Mouse (Mus musculus) forebrain, embryonic 11.5 days (tissue): ENCODE measurements at regions not wholly inside any gene's neighbourhood (a gene's known extent, or its start where the extent isn't known, plus 50 kb on each side); places are given as distances from the start of the nearest gene placed in this dataset.

Experiments
- ATAC-seq: fragments of 200-750 bp; cut with Nextera tagmentation; replicated peaks from 2 replicates; pipeline ENCODE4 v1.8.0; 2017; ENCODE audit warnings: moderate TSS enrichment; ENCODE audit not compliant: low FRiP score
- DNase-seq: peaks from one replicate; pipeline ENCODE4 v3.0.0-alpha.2; 2017; ENCODE audit warnings: low spot score
- H3K27ac ChIP-seq: fragments of 300-500 bp; sonication (generic); 2 replicates; pipeline ENCODE4 v1.5.1; 2014; ENCODE audit warnings: low read depth, low read length
- H3K27me3 ChIP-seq: fragments of 300-500 bp; sonication (generic); 2 replicates; pipeline ENCODE4 v1.6.1; 2014; ENCODE audit warnings: mild to moderate bottlenecking, low read length, mixed read lengths; ENCODE audit not compliant: control insufficient read depth, insufficient read depth
- H3K36me3 ChIP-seq: fragments of 300-500 bp; sonication (generic); 2 replicates; pipeline ENCODE4 v1.6.1; 2014; ENCODE audit warnings: mild to moderate bottlenecking, low read length, moderate library complexity, mixed read lengths; ENCODE audit not compliant: control insufficient read depth, insufficient read depth
- H3K4me1 ChIP-seq: fragments of 300-500 bp; sonication (generic); replicated peaks from 2 replicates; pipeline ENCODE4 v1.6.1; 2014; ENCODE audit warnings: low read length, mixed read lengths; ENCODE audit not compliant: control insufficient read depth, insufficient read depth
- H3K4me2 ChIP-seq: fragments of 300-500 bp; sonication (generic); 2 replicates; pipeline ENCODE4 v1.6.1; 2014; ENCODE audit warnings: low read depth, mild to moderate bottlenecking, low read length, moderate library complexity, mixed read lengths; ENCODE audit not compliant: severe bottlenecking
- H3K4me3 ChIP-seq: fragments of 300-500 bp; sonication (generic); 2 replicates; pipeline ENCODE4 v1.5.1; 2014; ENCODE audit warnings: low read depth, low read length
- H3K9ac ChIP-seq: fragments of 300-500 bp; sonication (generic); 2 replicates; pipeline ENCODE4 v1.6.1; 2014; ENCODE audit warnings: low read length
- H3K9me3 ChIP-seq: fragments of 300-500 bp; sonication (generic); 2 replicates; pipeline ENCODE4 v1.6.1; 2016; ENCODE audit warnings: low read length, mixed read lengths; ENCODE audit not compliant: control insufficient read depth
- WGBS: fragments of 180-500 bp; shearing (Covaris S2); extraction: QIAGEN DNeasy Blood & Tissue Kit; methylation state at CpG from one replicate; pipeline ENCODE4 v1.1.7; 2014; 5-methylcytosine and 5-hydroxymethylcytosine counted together

DNA sequence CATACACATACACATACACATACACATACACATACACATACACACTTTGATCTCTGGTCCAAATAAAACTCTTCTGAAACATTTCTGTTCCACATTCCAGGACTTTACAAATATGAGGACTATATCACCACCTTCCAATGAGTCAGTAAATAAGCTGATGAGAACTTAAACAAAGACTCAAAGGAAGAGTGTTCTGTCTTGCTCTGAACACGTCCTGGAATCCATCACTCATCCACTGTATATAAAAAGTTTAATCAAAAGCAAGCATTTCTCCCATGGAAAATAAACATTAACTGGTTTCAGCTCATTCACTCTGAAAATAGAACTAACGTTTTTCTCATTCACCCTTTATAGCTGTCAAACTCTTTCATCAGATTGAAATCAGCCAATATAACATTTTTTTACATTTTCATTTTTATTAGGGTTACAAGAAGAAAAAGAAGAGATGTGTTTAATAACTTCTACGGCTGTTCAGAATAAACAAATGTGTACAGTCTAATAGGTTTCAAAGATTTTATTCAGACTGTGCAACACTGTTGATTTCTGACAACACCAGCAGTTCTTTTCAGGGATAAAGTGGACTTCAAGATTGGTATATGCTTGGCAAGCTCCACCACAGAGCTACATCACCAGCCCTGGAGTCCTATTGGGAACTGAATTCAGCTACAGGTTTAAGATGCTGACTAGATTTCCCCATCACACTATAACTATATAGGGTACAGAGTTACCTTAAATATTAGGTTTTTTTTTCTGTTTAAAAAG is 151.0 kb upstream of the Tmtc1 start:
- H3K4me1 ChIP-seq: peaks cover 5% of the 10 kb centered on the region
- no peaks in the 10 kb centered on the region for H3K36me3 ChIP-seq
- 74% methylated on average over 3 of the region's 3 CpGs for WGBS
- H3K9me3 ChIP-seq: no peaks in the 10 kb centered on the region
- no peak overlapping the region for H3K4me3 ChIP-seq
- no peak overlapping the region for H3K9ac ChIP-seq
- no peak for ATAC-seq
- H3K4me2 ChIP-seq: no peak overlapping the region
- H3K27me3 ChIP-seq: no peaks in the 10 kb centered on the region
- no peak overlapping the region for H3K27ac ChIP-seq
- DNase-seq: no peak

DNA sequence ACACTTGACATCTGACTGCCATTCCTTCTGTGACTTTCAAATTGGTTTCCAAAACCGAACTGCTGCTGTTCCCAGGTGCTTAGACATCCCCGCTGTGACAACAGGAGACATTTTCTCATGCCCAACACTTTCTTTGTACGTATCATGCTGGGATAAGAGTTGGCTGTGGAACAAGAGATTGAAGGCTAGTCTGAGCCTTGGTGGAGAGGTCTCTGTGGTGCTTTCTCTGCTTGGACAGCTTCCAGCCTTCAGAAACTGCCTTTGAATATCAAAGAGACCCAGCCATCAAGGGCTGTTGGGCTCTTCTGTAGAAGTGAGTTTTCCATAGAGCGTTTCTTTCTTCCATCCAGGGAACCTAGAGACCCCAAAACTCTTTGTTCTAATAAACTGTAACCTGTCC is 144.8 kb upstream of the Tmtc1 start:
- Histone ChIP-seq H3K36me3 (no peaks in the 10 kb centered on the region), H3K4me2 (no peak overlapping the region), H3K9me3 (no peaks in the 10 kb centered on the region), H3K27me3 (no peaks in the 10 kb centered on the region), H3K4me3 (no peak overlapping the region), H3K4me1 (no peaks in the 10 kb centered on the region), H3K9ac (no peak overlapping the region), H3K27ac (no peak overlapping the region)
- 81% methylated on average over 4 of the region's 4 CpGs for WGBS
- DNase-seq: no peak
- no peak for ATAC-seq

DNA sequence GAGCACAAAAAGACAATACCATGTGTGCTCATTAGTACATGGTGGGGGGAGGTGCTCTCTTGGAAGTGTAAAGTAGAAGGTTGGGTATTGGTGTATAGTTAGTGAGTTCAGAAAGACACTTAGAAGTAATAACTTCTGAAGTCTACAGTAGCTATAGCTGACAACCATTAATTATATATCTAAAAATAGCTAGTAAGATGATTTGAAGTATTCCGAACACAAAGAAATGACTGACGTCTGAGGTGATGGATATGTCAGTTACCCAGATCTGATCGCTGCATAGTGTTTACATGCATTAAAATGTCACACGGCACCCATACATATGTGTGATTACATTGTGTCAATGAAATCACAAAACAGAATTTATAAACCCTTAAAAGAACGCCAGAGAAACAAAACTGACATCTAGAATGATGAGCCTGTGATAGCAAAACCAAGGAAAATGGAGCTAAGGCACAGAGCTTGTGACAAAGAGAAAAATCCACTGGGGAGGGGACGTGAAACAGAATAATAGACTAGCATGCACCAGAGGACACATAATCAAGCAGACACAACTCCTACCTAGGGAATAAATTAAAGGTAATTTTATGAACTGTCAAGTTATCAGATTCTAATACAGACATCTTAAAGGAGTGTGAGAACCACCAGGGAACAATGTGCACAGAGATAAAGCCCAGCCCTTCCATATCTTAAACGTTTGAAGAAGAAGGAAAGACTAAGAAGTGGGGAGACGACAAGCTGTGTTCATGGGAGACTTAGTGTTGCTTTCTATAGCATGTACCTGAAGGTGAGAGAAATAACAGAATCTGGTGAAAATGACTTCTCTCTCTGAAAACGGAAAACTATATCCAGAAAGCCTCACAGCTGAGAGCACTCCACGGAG is 142.5 kb upstream of the Tmtc1 start:
- H3K27ac ChIP-seq: no peak overlapping the region
- ATAC-seq (no peak), DNase-seq (no peak)
- H3K4me2 ChIP-seq: no peak overlapping the region
- 83% methylated on average over 10 of the region's 10 CpGs for WGBS
- no peaks in the 10 kb centered on the region for H3K27me3 ChIP-seq
- no peaks in the 10 kb centered on the region for H3K4me1 ChIP-seq
- H3K9me3 ChIP-seq: no peaks in the 10 kb centered on the region
- no peaks in the 10 kb centered on the region for H3K36me3 ChIP-seq
- H3K4me3 ChIP-seq: no peak overlapping the region
- H3K9ac ChIP-seq: no peak overlapping the region

DNA sequence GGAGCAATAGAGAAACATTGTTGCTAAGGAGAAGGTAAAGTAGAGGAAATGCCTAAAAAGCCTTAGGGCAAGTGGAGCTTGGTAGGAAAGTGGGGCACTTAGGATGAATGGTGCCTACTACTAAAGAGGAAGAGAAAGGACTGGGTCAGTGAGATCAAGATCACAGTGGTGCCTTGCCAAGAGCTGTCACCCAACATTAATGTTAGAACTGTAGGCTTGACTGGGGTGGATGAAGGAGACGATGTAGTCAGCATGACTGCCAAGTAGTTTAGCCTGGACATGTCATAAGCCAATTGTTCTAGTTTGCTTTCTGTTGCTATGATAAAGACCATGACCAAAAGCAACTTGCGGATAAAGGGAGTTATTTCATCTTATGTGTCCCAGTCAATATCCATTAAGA is 139.9 kb upstream of the Tmtc1 start:
- Histone ChIP-seq H3K36me3 (no peaks in the 10 kb centered on the region), H3K9me3 (no peaks in the 10 kb centered on the region), H3K27me3 (no peaks in the 10 kb centered on the region), H3K4me2 (no peak overlapping the region), H3K4me3 (no peak overlapping the region), H3K27ac (no peak overlapping the region), H3K9ac (no peak overlapping the region), H3K4me1 (no peaks in the 10 kb centered on the region)
- DNase-seq: no peak
- WGBS: 89% methylated on average over 2 of the region's 2 CpGs
- no peak for ATAC-seq

DNA sequence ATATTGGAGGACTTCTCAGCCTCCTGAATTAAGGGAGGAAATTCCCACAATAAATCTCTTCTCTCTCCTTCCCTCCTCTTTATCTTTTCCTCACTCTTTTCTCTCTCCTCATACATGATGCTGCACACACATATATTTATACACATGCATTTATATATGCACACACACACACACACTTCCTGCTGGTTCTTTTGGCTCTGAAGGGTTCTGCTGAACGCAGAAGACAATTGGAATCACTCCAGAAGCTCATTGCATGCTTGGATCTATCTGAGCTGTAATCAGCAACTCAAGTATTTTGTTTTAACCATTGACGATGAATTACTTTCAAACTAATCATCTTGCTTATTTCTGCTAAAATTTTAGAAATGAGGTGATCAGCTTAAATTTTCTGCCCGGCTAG is 134.1 kb upstream of the Tmtc1 start:
- Histone ChIP-seq H3K27me3 (no peaks in the 10 kb centered on the region), H3K4me3 (no peak overlapping the region), H3K27ac (no peak overlapping the region), H3K4me1 (no peaks in the 10 kb centered on the region), H3K4me2 (no peak overlapping the region), H3K9ac (no peak overlapping the region), H3K36me3 (no peaks in the 10 kb centered on the region), H3K9me3 (no peaks in the 10 kb centered on the region)
- ATAC-seq (no peak), DNase-seq (no peak)
- WGBS: 90% methylated on average over 3 of the region's 3 CpGs

DNA sequence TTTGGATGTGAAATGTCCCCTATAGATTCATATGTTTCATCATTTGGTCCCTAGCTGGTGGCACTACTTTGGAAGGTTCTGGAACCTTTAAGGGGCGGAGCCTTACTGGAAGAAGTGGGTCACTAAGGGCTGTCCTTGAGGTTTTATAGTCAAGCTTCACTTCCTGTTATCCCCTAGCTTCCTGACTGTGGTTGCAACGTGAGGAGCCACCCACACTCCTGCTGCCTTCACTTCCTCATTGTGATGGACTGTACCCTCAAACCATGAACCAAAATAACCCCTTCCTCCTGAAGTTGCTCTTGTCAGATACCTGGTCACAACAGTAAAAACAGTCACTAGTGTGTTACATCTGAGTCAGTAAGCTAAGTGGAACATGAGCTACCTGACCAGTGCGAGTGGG is 133.5 kb upstream of the Tmtc1 start:
- Histone ChIP-seq H3K4me1 (no peaks in the 10 kb centered on the region), H3K27ac (no peak overlapping the region), H3K4me3 (no peak overlapping the region), H3K4me2 (no peak overlapping the region), H3K9ac (no peak overlapping the region), H3K27me3 (no peaks in the 10 kb centered on the region), H3K9me3 (no peaks in the 10 kb centered on the region), H3K36me3 (no peaks in the 10 kb centered on the region)
- no peak for ATAC-seq
- DNase-seq: no peak
- WGBS: 88% methylated on average over 3 of the region's 3 CpGs

DNA sequence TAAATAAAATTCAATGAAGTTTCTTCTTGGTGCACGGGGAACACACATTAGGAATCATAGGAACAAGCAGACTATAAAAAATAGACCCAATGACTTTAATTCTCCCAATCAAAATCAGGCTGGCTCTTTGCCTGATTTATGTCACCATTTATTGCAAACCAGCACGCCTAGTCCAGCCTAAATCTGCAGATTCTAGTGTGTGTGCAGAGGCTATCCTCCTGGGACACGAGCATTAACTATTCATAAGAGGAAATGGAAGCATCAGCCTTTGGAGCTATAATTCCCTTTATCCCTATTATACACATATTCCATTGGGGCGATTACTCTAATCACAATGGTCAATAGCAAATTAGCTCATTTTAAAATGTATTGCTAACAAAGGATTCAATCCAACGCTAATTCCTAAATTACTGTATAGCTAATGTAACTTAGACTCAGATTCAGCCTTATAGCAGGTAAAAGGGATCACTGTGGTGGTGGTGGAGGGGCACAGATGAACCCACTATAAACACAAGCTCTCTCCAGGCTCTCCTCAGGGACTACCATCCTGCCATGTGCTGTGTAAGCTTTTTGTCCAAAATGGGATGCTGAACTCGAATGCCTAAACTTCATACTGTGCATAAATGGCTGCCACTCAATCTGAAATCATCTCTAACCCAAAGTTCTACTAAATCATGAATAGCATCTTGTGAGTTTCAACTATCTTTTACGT is 130.7 kb upstream of the Tmtc1 start:
- no peak for DNase-seq
- H3K36me3 ChIP-seq: no peaks in the 10 kb centered on the region
- H3K4me3 ChIP-seq: no peak overlapping the region
- H3K9me3 ChIP-seq: no peaks in the 10 kb centered on the region
- WGBS: 83% methylated on average over 7 of the region's 7 CpGs
- no peak for ATAC-seq
- H3K4me2 ChIP-seq: no peak overlapping the region
- no peak overlapping the region for H3K27ac ChIP-seq
- no peaks in the 10 kb centered on the region for H3K4me1 ChIP-seq
- H3K9ac ChIP-seq: no peak overlapping the region
- no peaks in the 10 kb centered on the region for H3K27me3 ChIP-seq

DNA sequence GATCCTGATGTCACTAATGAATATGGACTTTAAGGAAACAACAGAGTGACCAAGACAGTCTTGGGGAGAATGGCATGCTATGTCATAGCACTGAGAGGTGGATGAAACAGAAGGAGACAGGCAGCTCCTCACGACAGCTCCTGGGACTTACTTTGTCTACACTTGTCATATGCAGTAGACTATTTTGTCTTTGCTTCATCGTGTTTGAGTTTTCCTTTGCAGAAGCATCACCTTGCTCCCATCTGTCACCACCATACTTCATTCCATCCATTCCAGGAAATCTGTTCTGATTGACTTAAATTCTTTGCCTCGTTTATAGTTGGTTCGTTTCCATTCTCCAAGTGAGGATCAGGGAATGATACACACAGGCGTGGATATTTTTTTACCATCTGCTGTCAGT is 128.0 kb upstream of the Tmtc1 start:
- Histone ChIP-seq H3K27ac (no peak overlapping the region), H3K4me3 (no peak overlapping the region), H3K9me3 (no peaks in the 10 kb centered on the region), H3K4me1 (no peaks in the 10 kb centered on the region), H3K27me3 (no peaks in the 10 kb centered on the region), H3K36me3 (no peaks in the 10 kb centered on the region), H3K4me2 (no peak overlapping the region), H3K9ac (no peak overlapping the region)
- no peak for DNase-seq
- 88% methylated on average over 5 of the region's 5 CpGs for WGBS
- no peak for ATAC-seq
